Mouse (Mus musculus) intestine, embryonic 15.5 days (tissue): ENCODE data around the gene Lmntd1. TPM values are rescaled to one million over a fixed set of nuclear protein-coding genes. Genes with fewer than 3 reads are reported as not detected.
A peak's percentile ranks its signal among the peaks of the same experiment; 100 is the strongest.

ENCODE experiments used
- ATAC-seq: fragments of 200-750 bp; cut with Nextera tagmentation; 2 replicates; pipeline ENCODE4 v1.8.0; 2017; ENCODE audit warnings: moderate TSS enrichment, moderate library complexity
- H3K27ac ChIP-seq: fragments of 300-500 bp; sonication (generic); 2 replicates; pipeline ENCODE4 v1.5.1; 2015; ENCODE audit warnings: mild to moderate bottlenecking, inconsistent platforms
- H3K27me3 ChIP-seq: fragments of 300-500 bp; sonication (generic); replicated peaks from 2 replicates; pipeline ENCODE4 v1.6.1; 2015; ENCODE audit warnings: inconsistent platforms
- H3K36me3 ChIP-seq: fragments of 300-500 bp; sonication (generic); 2 replicates; pipeline ENCODE4 v1.6.1; 2015; ENCODE audit warnings: inconsistent platforms
- H3K4me1 ChIP-seq: fragments of 300-500 bp; sonication (generic); replicated peaks from 2 replicates; pipeline ENCODE4 v1.6.1; 2015; ENCODE audit warnings: inconsistent platforms
- H3K4me2 ChIP-seq: fragments of 300-500 bp; sonication (generic); replicated peaks from 2 replicates; pipeline ENCODE4 v1.6.1; 2015; ENCODE audit warnings: mild to moderate bottlenecking, inconsistent platforms
- H3K4me3 ChIP-seq: fragments of 300-500 bp; sonication (generic); replicated peaks from 2 replicates; pipeline ENCODE4 v1.5.1; 2015; ENCODE audit warnings: inconsistent platforms
- H3K9ac ChIP-seq: fragments of 300-500 bp; sonication (generic); 2 replicates; pipeline ENCODE4 v1.6.1; 2015; ENCODE audit warnings: inconsistent platforms
- H3K9me3 ChIP-seq: fragments of 300-500 bp; sonication (generic); 2 replicates; pipeline ENCODE4 v1.6.1; 2016; ENCODE audit warnings: inconsistent platforms
- WGBS: fragments of 180-500 bp; shearing (Covaris S2); methylation state at CpG from one replicate; pipeline ENCODE4 v1.1.7; 2015; 5-methylcytosine and 5-hydroxymethylcytosine counted together
- polyA plus RNA-seq: library from polyadenylated mRNA; unstranded; fragments of >200 nt; fragmentation: Nextera tagmentation; extraction: Ambion mirVana; gene quantifications from 2 replicates; pipeline ENCODE4 v1.2.1, GENCODE M21; 2015

Gene Lmntd1
- polyA plus RNA-seq: 0.73 and 0.80 TPM in 2 replicates

DNA sequence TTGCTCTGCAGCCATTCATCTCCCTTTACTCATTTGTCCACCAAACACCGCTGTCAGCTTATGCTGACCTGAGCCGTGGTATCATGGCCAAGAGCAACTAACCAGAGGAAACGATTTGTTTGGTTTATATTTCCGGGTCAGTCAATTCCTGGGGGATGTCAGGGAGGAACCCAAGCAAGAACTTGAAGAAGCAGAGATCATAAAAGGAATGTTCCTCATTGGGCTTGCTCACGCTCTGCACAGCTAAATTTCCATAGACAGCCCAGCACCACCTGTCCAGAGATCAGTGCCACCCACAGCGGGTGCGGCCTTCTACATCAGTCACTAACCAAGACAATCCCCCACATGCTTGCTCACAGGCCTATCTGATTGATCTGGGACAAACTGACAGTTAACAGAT lies at the start of gene Lmntd1:
TSS of gene Lmntd1 (minus strand) at position 101 of the 400 bp plus-strand sequence.
- Histone ChIP-seq H3K36me3 (no peaks in the 10 kb centered on the region), H3K27ac (no peak within 1 kb of the TSS), H3K4me2 (no peak within 1 kb of the TSS), H3K4me3 (no peak within 1 kb of the TSS), H3K9me3 (no peaks in the 10 kb centered on the region), H3K27me3 (no peaks in the 10 kb centered on the region), H3K4me1 (no peaks in the 10 kb centered on the region), H3K9ac (no peak within 1 kb of the TSS)
- ATAC-seq: no peak
- 55% methylated on average over 7 of the region's 7 CpGs for WGBS

DNA sequence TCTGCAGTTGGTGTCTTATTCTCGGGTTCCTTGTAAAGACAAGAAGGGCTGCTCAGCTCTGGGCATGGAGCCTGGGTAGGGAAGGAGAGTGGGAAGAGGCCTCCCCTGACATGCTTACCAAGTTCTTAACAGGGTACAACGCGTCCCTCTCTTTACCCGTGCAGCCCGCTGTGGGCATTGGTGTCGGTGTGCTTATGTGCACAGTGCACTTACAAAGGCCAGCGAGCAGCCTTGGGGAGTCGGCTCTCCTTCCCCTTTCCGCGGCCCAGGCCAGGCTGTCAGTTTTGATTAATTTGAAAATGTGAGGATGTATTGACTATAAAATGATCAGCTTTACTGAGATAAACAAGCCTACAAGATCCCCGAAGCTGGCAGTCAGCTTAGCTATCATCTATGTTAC lies 46.8 kb upstream of the Lmntd1 start:
- H3K4me2 ChIP-seq: no peak overlapping the region
- no peaks in the 10 kb centered on the region for H3K36me3 ChIP-seq
- WGBS: 62% methylated on average over 11 of the region's 11 CpGs

DNA sequence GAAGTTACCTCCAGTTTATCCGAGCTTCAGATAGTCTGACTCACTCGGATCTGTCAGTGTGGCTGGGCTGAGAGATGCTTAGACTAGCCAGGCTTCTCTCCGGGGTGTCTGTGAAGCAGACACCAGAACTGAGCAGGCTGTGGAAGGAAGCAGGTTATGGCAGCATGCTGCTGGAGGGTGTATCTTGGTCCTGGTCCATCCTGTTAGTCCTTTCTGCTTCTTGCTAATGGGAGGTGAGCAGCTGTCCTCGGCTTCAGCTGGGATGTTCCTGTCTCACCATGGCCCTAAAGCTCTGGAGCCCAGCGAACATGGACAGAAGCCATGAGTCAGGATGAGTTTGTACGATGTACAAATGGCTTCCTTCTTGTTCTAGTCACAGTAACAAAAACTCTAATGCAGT lies 45.0 kb upstream of the Lmntd1 start:
- no peak for ATAC-seq
- Histone ChIP-seq H3K27me3 (no peaks in the 10 kb centered on the region), H3K9ac (no peak overlapping the region), H3K27ac (no peak overlapping the region), H3K4me3 (no peak overlapping the region), H3K4me2 (no peak overlapping the region), H3K36me3 (no peaks in the 10 kb centered on the region), H3K9me3 (no peaks in the 10 kb centered on the region), H3K4me1 (no peaks in the 10 kb centered on the region)
- 58% methylated on average over 6 of the region's 6 CpGs for WGBS

More for the DNA sequence above, 46.8 kb upstream of the Lmntd1 start:
- no peak overlapping the region for H3K27ac ChIP-seq
- H3K27me3 ChIP-seq: no peaks in the 10 kb centered on the region
- no peaks in the 10 kb centered on the region for H3K4me1 ChIP-seq
- ATAC-seq: no peak
- H3K9ac ChIP-seq: no peak overlapping the region
- no peaks in the 10 kb centered on the region for H3K9me3 ChIP-seq
- no peak overlapping the region for H3K4me3 ChIP-seq

DNA sequence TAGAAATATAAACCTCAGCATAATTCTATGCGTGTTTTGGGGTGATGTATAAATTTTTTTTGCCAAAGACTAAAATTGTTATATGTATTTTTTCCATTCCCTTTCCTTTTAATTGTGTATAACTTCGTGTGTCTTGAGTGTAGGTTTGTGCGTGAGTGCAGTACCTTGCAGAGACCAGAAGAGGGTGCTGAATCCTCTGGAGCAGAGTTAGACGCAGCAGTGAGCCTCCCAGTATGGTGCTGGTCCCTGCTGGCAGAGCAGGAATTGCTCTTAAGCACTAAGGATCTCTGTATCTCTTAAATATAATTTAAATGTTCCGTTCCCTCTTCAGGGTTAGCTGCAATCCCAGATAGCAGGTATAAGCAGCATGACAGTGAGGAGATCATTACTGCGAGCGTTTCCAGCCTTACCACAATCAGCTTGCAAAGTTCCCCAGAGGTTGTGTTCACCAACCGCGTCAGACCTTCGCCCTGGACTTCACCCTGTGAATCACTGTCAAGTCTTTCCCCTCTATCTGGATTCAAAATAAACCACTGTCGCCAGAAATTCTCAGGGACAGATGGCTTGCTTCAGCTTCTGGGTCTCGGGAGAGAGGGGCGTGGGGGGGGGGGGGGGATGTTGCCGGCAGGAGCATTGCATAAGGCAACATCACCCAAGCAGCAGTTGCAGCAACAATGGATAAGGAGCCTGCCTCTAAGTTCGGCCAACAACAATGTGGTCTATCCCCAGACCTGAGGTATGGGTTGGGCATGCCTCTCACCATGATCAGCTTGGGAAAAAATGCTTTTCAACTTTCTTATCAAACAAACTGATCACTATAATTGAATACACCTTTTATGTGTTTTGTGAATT lies 42.8 kb upstream of the Lmntd1 start:
- ATAC-seq: no peak
- WGBS: 66% methylated on average over 15 of the region's 15 CpGs
- no peak overlapping the region for H3K9ac ChIP-seq
- H3K27me3 ChIP-seq: no peaks in the 10 kb centered on the region
- H3K4me1 ChIP-seq: no peaks in the 10 kb centered on the region
- H3K27ac ChIP-seq: no peak overlapping the region
- no peak overlapping the region for H3K4me3 ChIP-seq
- H3K9me3 ChIP-seq: no peaks in the 10 kb centered on the region
- no peak overlapping the region for H3K4me2 ChIP-seq
- no peaks in the 10 kb centered on the region for H3K36me3 ChIP-seq

GRCm38 (mm10) chr6:145655678-145656077 lies 41.6 kb upstream of the Lmntd1 start:
- H3K9me3 ChIP-seq: no peaks in the 10 kb centered on the region
- H3K27me3 ChIP-seq: no peaks in the 10 kb centered on the region
- no peak overlapping the region for H3K9ac ChIP-seq
- 91% methylated on average over 1 of the region's 1 CpGs for WGBS
- no peaks in the 10 kb centered on the region for H3K36me3 ChIP-seq
- no peaks in the 10 kb centered on the region for H3K4me1 ChIP-seq
- no peak overlapping the region for H3K4me2 ChIP-seq
- no peak for ATAC-seq
- H3K4me3 ChIP-seq: no peak overlapping the region
- no peak overlapping the region for H3K27ac ChIP-seq

DNA sequence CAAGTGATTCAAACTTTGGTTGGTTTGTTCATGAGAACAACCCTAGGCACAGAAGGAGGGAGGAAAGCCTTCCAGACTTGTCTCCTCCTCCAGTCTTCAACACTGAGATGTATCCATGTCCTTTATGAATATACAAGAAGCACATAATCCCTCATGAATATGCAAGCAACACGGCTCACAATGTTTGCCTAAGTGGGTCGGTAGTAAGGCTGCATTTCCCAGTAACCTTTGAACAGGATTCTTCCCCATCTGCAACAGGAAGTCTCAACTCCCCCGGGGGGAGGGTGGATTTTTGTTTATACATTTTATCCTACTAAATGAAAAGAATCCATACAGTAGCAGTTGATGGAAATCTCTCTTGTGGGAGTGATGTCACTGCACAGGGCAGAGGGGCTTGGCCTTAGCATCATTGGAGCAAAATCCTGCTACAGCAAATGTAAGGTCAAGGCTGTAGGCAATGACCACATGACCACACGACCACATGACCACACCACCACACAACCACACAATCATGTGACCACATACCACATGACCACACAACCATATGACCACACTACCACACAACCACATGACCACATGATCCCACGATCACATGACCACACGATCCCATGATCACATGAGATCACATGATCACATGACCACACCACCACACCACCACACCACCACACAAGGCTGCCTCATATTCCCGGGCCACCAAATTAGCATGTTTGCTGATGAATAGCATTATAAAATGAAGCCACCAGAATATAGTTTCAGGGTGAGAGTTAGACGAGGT lies 40.1 kb upstream of the Lmntd1 start:
- no peak overlapping the region for H3K4me3 ChIP-seq
- H3K4me2 ChIP-seq: no peak overlapping the region
- no peaks in the 10 kb centered on the region for H3K27me3 ChIP-seq
- H3K9ac ChIP-seq: no peak overlapping the region
- no peaks in the 10 kb centered on the region for H3K9me3 ChIP-seq
- WGBS: 68% methylated on average over 8 of the region's 8 CpGs
- H3K27ac ChIP-seq: no peak overlapping the region
- H3K4me1 ChIP-seq: no peaks in the 10 kb centered on the region
- H3K36me3 ChIP-seq: no peaks in the 10 kb centered on the region
- no peak for ATAC-seq

DNA sequence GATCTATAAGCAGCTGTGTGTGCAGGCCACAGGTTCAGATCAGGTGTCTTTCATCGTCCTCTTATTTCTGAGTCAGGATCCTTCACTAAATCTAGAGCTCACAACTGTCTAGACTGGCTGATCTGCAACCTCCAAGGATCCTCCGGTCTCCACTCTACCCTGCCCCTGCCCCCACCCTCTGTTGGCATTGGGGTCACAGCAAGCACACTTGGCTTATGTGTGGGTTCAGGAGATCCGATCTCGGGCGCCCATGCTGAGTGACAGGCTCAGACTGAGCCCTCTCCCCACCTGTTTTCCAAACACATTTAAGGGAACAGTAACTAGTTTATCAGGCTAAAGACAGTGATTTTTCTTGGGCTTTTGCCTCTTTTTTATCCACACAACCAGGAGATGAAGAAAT lies 39.5 kb upstream of the Lmntd1 start:
- H3K9me3 ChIP-seq: no peaks in the 10 kb centered on the region
- H3K4me1 ChIP-seq: no peaks in the 10 kb centered on the region
- H3K4me2 ChIP-seq: no peak overlapping the region
- H3K27ac ChIP-seq: no peak overlapping the region
- no peaks in the 10 kb centered on the region for H3K27me3 ChIP-seq
- no peak overlapping the region for H3K9ac ChIP-seq
- WGBS: 84% methylated on average over 5 of the region's 5 CpGs
- H3K4me3 ChIP-seq: no peak overlapping the region
- no peaks in the 10 kb centered on the region for H3K36me3 ChIP-seq
- no peak for ATAC-seq

- ATAC-seq: no peak
- WGBS: 69% methylated on average over 5 of the region's 5 CpGs
- H3K4me1 ChIP-seq: no peaks in the 10 kb centered on the region
- no peak overlapping the region for H3K4me2 ChIP-seq
- no peaks in the 10 kb centered on the region for H3K27me3 ChIP-seq
- no peak overlapping the region for H3K9ac ChIP-seq
- no peaks in the 10 kb centered on the region for H3K9me3 ChIP-seq
- H3K27ac ChIP-seq: no peak overlapping the region
- no peak overlapping the region for H3K4me3 ChIP-seq
- H3K36me3 ChIP-seq: no peaks in the 10 kb centered on the region
These were observed 38.9 kb upstream of the Lmntd1 start for GRCm38 (mm10) chr6:145652986-145653385.

DNA sequence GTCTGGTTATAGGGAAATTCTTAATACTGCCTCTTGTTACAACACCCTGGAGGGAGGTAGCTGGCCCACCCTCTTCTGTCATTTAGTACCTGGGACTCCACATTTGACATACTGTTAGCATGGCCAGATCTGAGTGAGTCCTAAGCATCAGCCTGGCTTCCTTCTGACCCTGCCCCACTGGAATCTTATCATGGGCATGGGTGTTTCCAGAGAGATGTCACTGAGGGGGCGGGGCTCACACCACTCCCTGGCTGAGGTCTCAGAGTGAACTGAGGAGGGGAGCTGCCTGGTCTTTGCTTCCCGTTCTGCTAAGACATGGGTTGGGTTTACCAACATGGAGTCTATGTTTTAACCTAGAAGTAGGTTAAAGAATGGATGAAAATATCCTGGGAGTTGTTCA lies 37.9 kb upstream of the Lmntd1 start:
- Histone ChIP-seq H3K27ac (no peak overlapping the region), H3K27me3 (no peaks in the 10 kb centered on the region)

DNA sequence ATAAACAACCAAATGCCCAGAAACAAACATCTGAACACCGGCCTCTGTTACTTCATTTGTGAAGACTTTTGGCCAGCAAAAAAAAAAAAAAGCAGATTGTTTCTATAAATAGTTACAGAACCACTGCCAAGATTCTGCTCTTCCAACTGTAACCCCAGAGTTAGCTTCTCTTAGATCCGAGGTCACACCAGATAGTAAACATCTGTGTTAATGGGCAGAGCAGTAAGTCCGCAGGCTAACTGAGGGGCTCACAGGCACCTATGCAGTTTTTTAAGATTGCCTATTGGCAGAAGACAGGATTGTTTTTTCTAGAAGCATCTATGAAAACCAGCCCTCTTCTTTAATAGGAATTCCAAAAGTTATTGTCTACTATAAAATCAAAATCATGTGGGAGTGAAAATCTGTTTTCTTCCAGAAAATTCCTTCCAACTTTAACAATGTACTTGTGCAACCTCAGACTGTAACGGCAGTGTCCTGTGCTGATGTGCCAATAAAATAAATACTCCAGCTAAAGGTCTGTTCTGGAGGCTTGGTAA lies 26.9 kb upstream of the Lmntd1 start:
- H3K9ac ChIP-seq: no peak overlapping the region
- H3K27me3 ChIP-seq: no peaks in the 10 kb centered on the region
- 0 out of 2 replicates have a peak, but pooled peaks cover 3% of the 10 kb centered on the region for H3K4me1 ChIP-seq
- ATAC-seq: no peak
- H3K36me3 ChIP-seq: no peaks in the 10 kb centered on the region
- H3K4me3 ChIP-seq: no peak overlapping the region
- WGBS: 50% methylated on average over 4 of the region's 4 CpGs
- H3K27ac ChIP-seq: no peak overlapping the region
- no peak overlapping the region for H3K4me2 ChIP-seq
- H3K9me3 ChIP-seq: no peaks in the 10 kb centered on the region

More for the DNA sequence above, 37.9 kb upstream of the Lmntd1 start:
- Histone ChIP-seq H3K4me1 (no peaks in the 10 kb centered on the region), H3K9me3 (no peaks in the 10 kb centered on the region), H3K9ac (no peak overlapping the region), H3K4me2 (no peak overlapping the region), H3K36me3 (no peaks in the 10 kb centered on the region), H3K4me3 (no peak overlapping the region)
- no peak for ATAC-seq
- WGBS: 64% methylated on average over 2 of the region's 2 CpGs

DNA sequence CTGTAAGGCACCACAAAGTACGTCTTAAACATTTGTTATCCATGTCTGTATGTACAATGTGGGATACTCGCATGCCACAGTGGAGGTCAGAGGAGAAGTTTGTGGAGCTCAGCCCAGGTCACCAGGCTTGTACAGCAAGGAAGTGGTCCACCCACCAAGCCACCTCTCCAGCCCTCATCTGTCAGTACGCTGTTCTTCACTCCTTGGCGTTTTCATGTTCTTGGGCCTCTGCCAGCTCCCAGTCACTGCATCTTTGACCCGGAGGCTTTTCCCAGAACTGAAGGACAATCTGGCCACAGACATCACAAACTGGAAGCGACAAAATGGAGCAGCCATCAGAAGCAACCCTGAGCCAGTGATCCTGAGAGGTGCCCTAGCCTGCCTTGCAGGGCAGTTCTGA lies 24.1 kb upstream of the Lmntd1 start:
- ATAC-seq: no peak
- no peak overlapping the region for H3K4me2 ChIP-seq
- 0 out of 2 replicates have a peak, but pooled peaks cover 3% of the 10 kb centered on the region for H3K4me1 ChIP-seq
- H3K9ac ChIP-seq: no peak overlapping the region
- no peak overlapping the region for H3K27ac ChIP-seq
- no peak overlapping the region for H3K4me3 ChIP-seq
- H3K36me3 ChIP-seq: no peaks in the 10 kb centered on the region
- no peaks in the 10 kb centered on the region for H3K9me3 ChIP-seq
- 56% methylated on average over 6 of the region's 6 CpGs for WGBS
- H3K27me3 ChIP-seq: no peaks in the 10 kb centered on the region

- Histone ChIP-seq H3K9me3 (no peaks in the 10 kb centered on the region), H3K36me3 (no peaks in the 10 kb centered on the region)
- ATAC-seq: 0 out of 2 replicates have a peak, but pooled peaks have one; percentile 31
These were observed 22.6 kb upstream of the Lmntd1 start for GRCm38 (mm10) chr6:145636682-145637081.

More at GRCm38 (mm10) chr6:145636682-145637081, 22.6 kb upstream of the Lmntd1 start:
- no peak overlapping the region for H3K4me3 ChIP-seq
- 0 out of 2 replicates have a peak, but pooled peaks cover 3% of the 10 kb centered on the region for H3K4me1 ChIP-seq
- H3K27me3 ChIP-seq: no peaks in the 10 kb centered on the region
- 58% methylated on average over 4 of the region's 4 CpGs for WGBS
- H3K9ac ChIP-seq: no peak overlapping the region
- H3K27ac ChIP-seq: no peak overlapping the region
- no peak overlapping the region for H3K4me2 ChIP-seq
